Mouse (Mus musculus) intestine, embryonic 16.5 days (tissue): ENCODE results near the gene Il17rd. TPM values are rescaled to one million over a fixed set of nuclear protein-coding genes. Genes with fewer than 3 reads are reported as not detected.

Experiments
- ATAC-seq: fragments of 200-750 bp; cut with Nextera tagmentation; 2 replicates; pipeline ENCODE4 v1.8.0; 2017; ENCODE audit warnings: moderate TSS enrichment, moderate library complexity
- H3K27ac ChIP-seq: fragments of 300-500 bp; sonication (generic); 2 replicates; pipeline ENCODE4 v1.5.1; 2014; ENCODE audit warnings: mild to moderate bottlenecking, low read length
- H3K27me3 ChIP-seq: fragments of 300-500 bp; sonication (generic); replicated peaks from 2 replicates; pipeline ENCODE4 v1.6.1; 2014; ENCODE audit warnings: low read length, control low read depth, mixed read lengths; ENCODE audit not compliant: control insufficient read depth, insufficient read depth
- H3K36me3 ChIP-seq: fragments of 300-500 bp; sonication (generic); 2 replicates; pipeline ENCODE4 v1.6.1; 2014; ENCODE audit warnings: low read length, control low read depth; ENCODE audit not compliant: control insufficient read depth, insufficient read depth
- H3K4me1 ChIP-seq: fragments of 300-500 bp; sonication (generic); 2 replicates; pipeline ENCODE4 v1.6.1; 2014; ENCODE audit warnings: low read length, control low read depth, mixed read lengths; ENCODE audit not compliant: control insufficient read depth, insufficient read depth
- H3K4me2 ChIP-seq: fragments of 300-500 bp; sonication (generic); 2 replicates; pipeline ENCODE4 v1.6.1; 2014; ENCODE audit warnings: low read depth, low read length, control low read depth
- H3K4me3 ChIP-seq: fragments of 300-500 bp; sonication (generic); 2 replicates; pipeline ENCODE4 v1.5.1; 2014; ENCODE audit warnings: mild to moderate bottlenecking, low read length
- H3K9ac ChIP-seq: fragments of 300-500 bp; sonication (generic); 2 replicates; pipeline ENCODE4 v1.6.1; 2014; ENCODE audit warnings: low read depth, low read length
- H3K9me3 ChIP-seq: fragments of 300-500 bp; sonication (generic); 2 replicates; pipeline ENCODE4 v1.6.1; 2016; ENCODE audit warnings: low read length, control low read depth; ENCODE audit not compliant: control insufficient read depth
- whole genome bisulfite sequencing: fragments of 180-500 bp; shearing (Covaris S2); extraction: QIAGEN DNeasy Blood & Tissue Kit; methylation state at CpG from one replicate; pipeline ENCODE4 v1.1.7; 2014; 5-methylcytosine and 5-hydroxymethylcytosine counted together
- polyA plus RNA-seq: library from polyadenylated mRNA; unstranded; fragments of >200 nt; fragmentation: Nextera tagmentation; extraction: Ambion mirVana; gene quantifications from 2 replicates; pipeline ENCODE4 v1.2.1, GENCODE M21; 2015

The Il17rd gene
- polyA plus RNA-seq, 1 experiment from 2014 or later, result 1.4 TPM

DNA sequence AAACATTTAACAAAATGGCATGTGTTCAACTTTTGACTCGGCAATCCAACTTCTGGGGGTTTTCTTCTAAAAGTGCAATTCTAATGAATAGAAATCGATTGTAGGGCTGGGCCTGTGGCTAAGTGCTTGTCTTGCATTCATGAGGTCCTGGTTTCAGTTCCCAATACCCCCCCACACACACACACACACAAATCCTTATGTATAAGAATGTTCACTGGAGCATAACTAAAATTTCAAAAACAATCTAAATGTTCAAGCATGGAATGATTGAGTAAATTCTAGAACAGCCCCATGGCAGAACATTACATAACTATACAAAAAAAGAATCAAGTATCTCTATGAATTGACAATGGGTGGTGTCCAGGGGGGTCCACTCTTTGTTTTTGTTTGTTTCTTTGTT, 20.8 kb upstream of the Il17rd start:
- Histone ChIP-seq H3K9me3 (no peaks in the 10 kb centered on the region), H3K4me1 (no peaks in the 10 kb centered on the region), H3K9ac (no peak overlapping the region), H3K4me3 (no peak overlapping the region), H3K4me2 (no peak overlapping the region), H3K27ac (no peak overlapping the region), H3K36me3 (no peaks in the 10 kb centered on the region), H3K27me3 (no peaks in the 10 kb centered on the region)
- WGBS, result 89% methylated on average over 2 of the region's 2 CpGs
- no peak for ATAC-seq

GRCm38 (mm10) chr14:27019850-27020249, 18.9 kb upstream of the Il17rd start:
- no peak for ATAC-seq
- Histone ChIP-seq H3K9me3 (no peaks in the 10 kb centered on the region), H3K4me1 (no peaks in the 10 kb centered on the region), H3K27me3 (no peaks in the 10 kb centered on the region), H3K27ac (no peak overlapping the region), H3K36me3 (no peaks in the 10 kb centered on the region), H3K4me2 (no peak overlapping the region), H3K4me3 (no peak overlapping the region), H3K9ac (no peak overlapping the region)
- 79% methylated on average over 14 of the region's 14 CpGs for WGBS

DNA sequence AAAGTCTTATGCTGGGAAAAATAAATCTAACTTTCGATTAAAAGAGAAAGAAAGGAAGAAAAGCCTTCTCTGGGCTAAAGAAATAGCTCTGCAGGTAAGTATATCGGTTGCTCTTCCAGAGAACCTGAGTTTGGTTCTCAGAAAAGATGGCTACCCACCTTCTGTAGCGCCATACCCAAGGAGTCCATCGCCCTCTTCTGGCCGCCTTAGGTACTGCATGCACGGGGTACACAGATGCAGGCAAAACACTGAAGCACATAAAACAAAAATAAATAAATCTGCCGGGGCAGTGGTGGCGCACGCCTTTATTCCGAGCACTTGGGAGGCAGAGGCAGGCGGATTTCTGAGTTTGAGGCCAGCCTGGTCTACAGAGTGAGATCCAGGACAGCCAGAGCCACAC, 15.9 kb upstream of the Il17rd start:
- H3K4me3 ChIP-seq, result no peak overlapping the region
- H3K4me1 ChIP-seq, result no peaks in the 10 kb centered on the region
- H3K36me3 ChIP-seq, result no peaks in the 10 kb centered on the region
- H3K27me3 ChIP-seq, result no peaks in the 10 kb centered on the region
- H3K4me2 ChIP-seq, result no peak overlapping the region
- ATAC-seq, result no peak
- H3K9ac ChIP-seq, result no peak overlapping the region
- WGBS, result 44% methylated on average over 11 of the region's 11 CpGs
- H3K27ac ChIP-seq, result no peak overlapping the region
- no peaks in the 10 kb centered on the region for H3K9me3 ChIP-seq

GRCm38 (mm10) chr14:27024664-27025063, 14.1 kb upstream of the Il17rd start:
- Histone ChIP-seq H3K4me3 (no peak overlapping the region), H3K36me3 (no peaks in the 10 kb centered on the region), H3K27me3 (no peaks in the 10 kb centered on the region), H3K27ac (no peak overlapping the region), H3K9ac (no peak overlapping the region), H3K9me3 (no peaks in the 10 kb centered on the region), H3K4me1 (no peaks in the 10 kb centered on the region), H3K4me2 (no peak overlapping the region)
- whole genome bisulfite sequencing, result 69% methylated on average over 4 of the region's 4 CpGs
- ATAC-seq, result no peak

DNA sequence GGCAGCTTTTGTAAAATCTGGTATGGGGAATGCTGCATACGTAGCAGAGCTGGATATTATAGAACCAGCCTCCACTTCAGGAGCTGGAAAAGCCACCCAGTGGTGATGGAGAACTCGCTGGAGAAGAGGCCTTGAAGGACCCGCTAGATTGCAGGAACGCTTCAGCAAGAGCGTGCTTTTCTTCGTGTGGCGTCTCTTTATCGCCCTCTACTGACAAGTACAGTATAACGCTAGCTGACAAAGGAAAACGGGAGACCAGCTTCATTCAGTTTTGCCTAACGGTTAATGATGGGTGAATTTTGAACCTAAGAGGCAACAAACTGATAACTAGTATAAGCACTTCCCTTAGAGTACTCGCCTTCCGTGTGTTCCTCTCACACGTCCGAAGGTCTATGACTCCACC, 9.0 kb upstream of the Il17rd start:
- H3K27me3 ChIP-seq, result no peaks in the 10 kb centered on the region
- H3K36me3 ChIP-seq, result no peaks in the 10 kb centered on the region
- no peak overlapping the region for H3K4me2 ChIP-seq
- ATAC-seq, result peak; percentile 26; the same call in 1 of the 2 replicates
- H3K27ac ChIP-seq, result no peak overlapping the region
- 2% methylated on average over 15 of the region's 15 CpGs for WGBS
- H3K4me1 ChIP-seq, result no peaks in the 10 kb centered on the region
- H3K9me3 ChIP-seq, result no peaks in the 10 kb centered on the region
- no peak overlapping the region for H3K9ac ChIP-seq
- no peak overlapping the region for H3K4me3 ChIP-seq

- H3K4me3 ChIP-seq, result no peak overlapping the region
- no peak overlapping the region for H3K27ac ChIP-seq
- H3K36me3 ChIP-seq, result no peaks in the 10 kb centered on the region
- 19% methylated on average over 4 of the region's 4 CpGs for WGBS
- H3K27me3 ChIP-seq, result no peaks in the 10 kb centered on the region
- H3K9me3 ChIP-seq, result no peaks in the 10 kb centered on the region
- ATAC-seq, result no peak
- no peak overlapping the region for H3K4me2 ChIP-seq
- no peaks in the 10 kb centered on the region for H3K4me1 ChIP-seq
- no peak overlapping the region for H3K9ac ChIP-seq
Measured at GRCm38 (mm10) chr14:27031142-27031541, 7.6 kb upstream of the Il17rd start.

DNA sequence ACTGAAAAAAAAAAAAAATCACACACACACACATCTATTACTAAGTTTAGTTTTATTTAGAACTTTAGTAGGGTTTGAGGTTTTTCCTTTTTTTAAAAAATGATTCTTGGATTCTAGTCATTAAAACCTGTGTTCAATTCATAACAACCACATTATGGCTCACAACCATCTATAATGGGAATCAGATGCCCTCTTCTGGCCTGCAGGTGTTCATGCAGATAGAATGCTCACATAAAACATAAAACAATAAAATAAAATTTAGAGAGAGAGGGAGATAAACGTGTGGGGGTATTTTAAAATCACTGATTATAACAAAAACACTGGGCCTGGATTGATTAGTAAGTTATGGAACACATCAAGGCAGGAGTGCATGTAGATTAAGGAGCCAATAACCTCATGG, 1.2 kb upstream of the Il17rd start:
- whole genome bisulfite sequencing, result 69% methylated on average over 1 of the region's 1 CpGs
- no peaks in the 10 kb centered on the region for H3K36me3 ChIP-seq

DNA sequence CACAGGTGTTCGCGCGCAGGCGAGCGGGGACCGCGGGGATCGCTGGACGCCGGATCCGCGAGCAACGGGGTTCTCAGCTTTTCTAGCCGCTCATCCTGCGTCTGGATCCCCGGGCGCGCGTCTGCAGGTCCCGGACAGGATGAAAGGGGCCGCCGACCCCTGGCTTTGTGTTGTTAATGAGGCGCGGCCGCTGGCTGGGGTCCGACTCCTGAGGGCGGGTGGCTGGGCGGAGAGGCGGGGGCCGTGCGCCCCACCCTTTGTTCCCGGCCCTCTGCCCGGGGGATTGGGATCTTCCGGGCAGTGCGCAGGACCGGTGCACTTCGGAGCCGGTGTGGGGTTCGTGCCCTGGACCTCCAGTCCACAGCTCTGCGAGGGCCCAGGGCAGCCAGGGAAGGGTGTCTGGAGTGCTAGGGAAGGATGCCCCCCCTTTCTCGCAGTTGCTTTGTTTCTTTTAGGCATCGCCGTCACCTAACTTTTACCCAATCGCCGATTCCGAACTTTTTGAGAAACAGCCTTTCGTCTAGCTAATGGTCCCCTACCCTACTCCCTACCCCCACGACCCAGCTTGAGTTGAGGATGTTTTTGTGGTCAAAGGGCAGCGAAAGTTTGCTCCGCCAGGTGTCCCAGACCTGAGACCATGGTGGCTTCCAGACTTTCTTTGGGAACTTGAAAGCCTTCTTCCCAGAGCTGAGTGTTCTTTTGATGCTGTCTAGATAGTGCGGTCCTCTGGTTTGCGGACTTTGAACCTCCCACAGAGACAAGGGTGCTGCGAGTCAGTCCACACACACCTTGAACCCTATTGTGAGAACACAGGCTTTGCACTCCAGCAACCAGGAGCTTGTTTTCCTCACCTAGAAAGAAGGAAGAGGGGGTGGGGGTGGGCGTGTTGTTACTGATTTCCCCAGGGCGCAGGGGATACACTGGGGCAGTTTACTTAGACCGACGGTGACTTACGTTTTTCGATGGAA, 824 bp downstream of the Il17rd start:
- no peaks in the 10 kb centered on the region for H3K27me3 ChIP-seq
- H3K36me3 ChIP-seq, result no peaks in the 10 kb centered on the region
- peak overlapping the region; percentile 96 for H3K4me3 ChIP-seq
- peaks cover 22% of the 10 kb centered on the region for H3K4me1 ChIP-seq
- H3K9ac ChIP-seq, result peak overlapping the region; percentile 85
- H3K4me2 ChIP-seq, result peak overlapping the region; percentile 95
- peak; percentile 52 for ATAC-seq
- H3K27ac ChIP-seq, result peak overlapping the region; percentile 72
- under 1% methylated on average over 59 of the region's 59 CpGs for WGBS
- H3K9me3 ChIP-seq, result no peaks in the 10 kb centered on the region

More for the DNA sequence above, 1.2 kb upstream of the Il17rd start:
- Histone ChIP-seq H3K4me3 (no peak overlapping the region), H3K4me2 (no peak overlapping the region), H3K4me1 (peaks cover 5% of the 10 kb centered on the region), H3K27ac (no peak overlapping the region), H3K9ac (no peak overlapping the region), H3K9me3 (no peaks in the 10 kb centered on the region), H3K27me3 (no peaks in the 10 kb centered on the region)
- ATAC-seq, result no peak

DNA sequence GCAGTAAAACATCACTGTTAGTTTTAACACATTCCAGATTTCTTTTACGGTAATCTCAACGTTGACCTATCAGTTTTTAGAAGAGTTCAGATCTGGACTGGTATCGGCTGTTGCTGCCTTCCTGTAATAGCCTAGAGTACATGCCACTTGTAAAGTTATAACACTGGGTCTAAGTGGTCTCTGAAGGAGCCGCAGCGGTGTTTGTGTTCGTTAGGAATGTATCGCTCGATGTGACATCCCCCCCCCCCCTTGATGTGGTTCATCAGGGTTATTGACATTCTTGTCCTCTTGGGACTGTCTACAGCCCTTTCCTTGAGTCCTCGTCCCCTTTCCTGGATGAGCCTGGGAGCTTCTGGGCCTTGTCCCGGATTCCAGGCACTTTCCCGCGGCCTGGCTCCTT, 1.7 kb downstream of the Il17rd start:
- Histone ChIP-seq H3K4me2 (peak overlapping the region; percentile 95), H3K9me3 (no peaks in the 10 kb centered on the region)

More for the DNA sequence above, 1.7 kb downstream of the Il17rd start:
- WGBS, result 31% methylated on average over 12 of the region's 12 CpGs
- Histone ChIP-seq H3K4me3 (peak overlapping the region; percentile 96), H3K4me1 (peaks cover 28% of the 10 kb centered on the region), H3K36me3 (no peaks in the 10 kb centered on the region), H3K27me3 (no peaks in the 10 kb centered on the region), H3K27ac (no peak overlapping the region), H3K9ac (no peak overlapping the region)
- no peak for ATAC-seq
